Mouse (Mus musculus) natural killer cell, adult 2 months (primary cell): ENCODE measurements around the gene Cd5.

ENCODE experiments used
- DNase-seq, 2 experiments: peaks; one replicate each; pipeline ENCODE4 v3.0.0; 2022; ENCODE audit warnings: low spot score in 2 of 2

Gene Cd5

DNA sequence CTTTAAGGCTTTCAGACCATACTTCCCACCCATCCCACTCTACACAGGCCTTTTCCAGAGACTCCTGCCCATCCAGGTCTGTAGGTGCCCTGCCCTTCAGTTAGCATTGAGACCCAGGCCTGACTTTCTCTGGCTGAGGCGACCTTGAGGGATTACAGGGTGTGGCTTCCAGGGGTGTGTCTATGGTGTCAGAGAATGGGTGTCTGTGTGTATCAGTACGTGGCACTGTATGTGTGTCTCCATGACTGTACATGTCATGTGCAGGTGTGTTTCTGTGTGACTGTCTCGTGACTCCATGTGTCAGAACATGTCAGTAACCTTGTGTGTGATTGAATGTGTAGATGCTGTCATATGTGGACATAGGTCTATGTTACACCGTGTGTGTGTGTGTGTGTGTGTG, 67.5 kb downstream of the Cd5 start:
- DNase-seq: no peak
